Mouse (Mus musculus) cerebellum, adult 2 months (tissue): ENCODE data around the gene Psmb1.

ENCODE experiments used
- CTCF ChIP-seq: fragments of 200-500 bp; IDR thresholded peaks from 2 replicates; pipeline ENCODE4 v1.5.1; 2011; ENCODE audit warnings: low read depth, mild to moderate bottlenecking, control low read depth, low read length, moderate library complexity, borderline replicate concordance; ENCODE audit not compliant: insufficient read depth
- POLR2A ChIP-seq: fragments of 200-500 bp; IDR thresholded peaks from 2 replicates; pipeline ENCODE4 v1.6.1; 2011; ENCODE audit warnings: low read length, control low read depth, borderline replicate concordance; ENCODE audit not compliant: insufficient read depth

- TF ChIP-seq CTCF = no peak
- no peak for TF ChIP-seq POLR2A
Measured at GRCm38 (mm10) chr17:15440067-15440462, 59.5 kb downstream of the Psmb1 start.
